Mouse (Mus musculus): ENCODE data around the gene Capzb. TPM values are rescaled to one million over a fixed set of nuclear protein-coding genes. Genes with fewer than 3 reads are reported as not detected.

Capzb gene
- total and polyA plus RNA-seq, 3 experiments: 86.4 to 388 (median 160) TPM

- dilution Hi-C loops (cut with MboI; ENCODE audit: extremely low pct_ligation_motif_present, extremely low pct_unique_long_range_greater_than_20kb, low sequenced_read_pairs) (no loop called here), in situ Hi-C loops (cut with MboI; ENCODE audit: low pct_ligation_motif_present, low pct_unique_long_range_greater_than_20kb, low sequenced_read_pairs) (no loop called here)
- Histone ChIP-seq H3K4me3 (replicated peaks in 1 of 3; ENCODE audit: low read depth in 2 of 3, low read length in 2 of 3, poor library complexity in 1 of 3) (no peak overlapping the region), H3K9me3 (replicated peaks; ENCODE audit: low read length) (no peaks in the 10 kb centered on the region), H3K27ac (ENCODE audit: insufficient read depth, low read depth) (no peak overlapping the region), H3K4me1 (ENCODE audit: control insufficient read depth in 1 of 2, insufficient read depth in 2 of 2) (peaks cover 27 to 62% of the 10 kb centered on the region in 2 experiments), H3K9ac (ENCODE audit: insufficient read depth, low read depth) (no peak overlapping the region), H3K36me3 (replicated peaks in 1 of 2; ENCODE audit: control insufficient read depth in 1 of 2, insufficient read depth in 1 of 2, low read length in 1 of 2) (peaks cover 12 to 89% of the 10 kb centered on the region in 2 experiments), H3K79me2 (replicated peaks; ENCODE audit: control insufficient read depth, extremely low read depth, insufficient read depth, poor library complexity, severe bottlenecking) (peaks cover 49% of the 10 kb centered on the region), H3K27me3 (replicated peaks) (no peaks in the 10 kb centered on the region), H3K4me2 (ENCODE audit: insufficient read depth, low read depth, poor library complexity, severe bottlenecking) (no peak overlapping the region)
- no peak for TF ChIP-seq ETS1 (conservative IDR thresholded peaks at IDR 0.05; ENCODE audit: low read depth, low read length)
- no peak for TF ChIP-seq USF1 (IDR thresholded peaks at IDR 0.05; ENCODE audit: low read depth, low read length)
- no peak for TF ChIP-seq POLR2AphosphoS2 (IDR thresholded peaks at IDR 0.05; ENCODE audit: low read depth, low read length)
- no peak for TF ChIP-seq MAZ (IDR thresholded peaks at IDR 0.05; ENCODE audit: low read depth, low read length)
- no peak for TF ChIP-seq HCFC1 (IDR thresholded peaks at IDR 0.05; ENCODE audit: low read depth, low read length)
- TF ChIP-seq POLR2A (IDR thresholded peaks at IDR 0.05; ENCODE audit: low read depth, low read length): no peak
- no peak for TF ChIP-seq JUN (IDR thresholded peaks at IDR 0.05; ENCODE audit: insufficient read depth, low read depth, low read length)
- TF ChIP-seq SMC3 (IDR thresholded peaks at IDR 0.05; ENCODE audit: low read depth, low read length): no peak
- TF ChIP-seq USF2 (conservative IDR thresholded peaks at IDR 0.05; ENCODE audit: low read depth, low read length): no peak
- TF ChIP-seq E2F4 (IDR thresholded peaks at IDR 0.05; ENCODE audit: insufficient replicate concordance, low read depth, low read length): no peak
- no peak for TF ChIP-seq MAX (IDR thresholded peaks at IDR 0.05; ENCODE audit: low read length)
- no peak for TF ChIP-seq MEF2A (IDR thresholded peaks at IDR 0.05; ENCODE audit: borderline replicate concordance, low read depth, low read length)
- no peak for TF ChIP-seq KAT2A (IDR thresholded peaks at IDR 0.05; ENCODE audit: insufficient replicate concordance, low read length)
- DNase-seq (ENCODE audit: extremely low read depth): no peak
These were observed 23.9 kb downstream of the Capzb start for GRCm38 (mm10) chr4:139216566-139216965.

DNA sequence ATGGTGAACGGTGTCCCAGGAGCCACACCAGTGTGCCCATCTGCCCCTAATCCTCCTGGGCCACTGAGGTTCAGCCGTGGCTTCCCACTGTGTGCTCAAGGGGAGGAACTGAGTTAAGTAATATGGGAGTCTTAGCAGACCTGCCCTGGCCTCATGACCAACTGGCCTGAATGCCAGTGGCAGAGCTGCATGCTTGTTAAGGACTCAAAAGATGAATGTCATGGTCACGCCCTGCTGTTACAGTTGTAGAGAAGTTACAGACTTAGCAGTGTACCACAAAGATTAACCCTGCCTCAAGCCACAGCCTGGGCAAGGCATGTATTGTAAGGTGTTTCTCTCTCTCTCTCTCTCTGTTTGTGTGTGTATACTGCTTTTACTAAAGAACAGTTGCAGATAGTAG is 25.8 kb downstream of the Capzb start:
- in situ Hi-C loops (cut with MboI; ENCODE audit: low pct_ligation_motif_present, low pct_unique_long_range_greater_than_20kb, low sequenced_read_pairs): no loop called here
- no peak for TF ChIP-seq POLR2AphosphoS2 (IDR thresholded peaks at IDR 0.05; ENCODE audit: low read depth, low read length)
- TF ChIP-seq PAX5 (IDR thresholded peaks at IDR 0.05; ENCODE audit: low read length): no peak
- TF ChIP-seq NELFE (IDR thresholded peaks at IDR 0.05; ENCODE audit: low read depth, low read length): no peak
- no peak for TF ChIP-seq ZC3H11A (IDR thresholded peaks at IDR 0.05; ENCODE audit: low read depth, low read length)
- no peak for TF ChIP-seq MAZ (IDR thresholded peaks at IDR 0.05; ENCODE audit: low read depth, low read length)
- TF ChIP-seq ZKSCAN1 (IDR thresholded peaks at IDR 0.05; ENCODE audit: borderline replicate concordance, low read depth, low read length): no peak
- TF ChIP-seq RCOR1 (conservative IDR thresholded peaks at IDR 0.05; ENCODE audit: low read depth, low read length): no peak
- TF ChIP-seq ZMIZ1 (IDR thresholded peaks at IDR 0.05; ENCODE audit: low read depth, low read length): no peak
- no peak for TF ChIP-seq GABPA (IDR thresholded peaks at IDR 0.05; ENCODE audit: insufficient replicate concordance, low read depth, low read length)
- no peak for TF ChIP-seq NRF1 (IDR thresholded peaks at IDR 0.05; ENCODE audit: low read depth, low read length)
- no peak for TF ChIP-seq HCFC1 (IDR thresholded peaks at IDR 0.05; ENCODE audit: low read depth, low read length)
- TF ChIP-seq MXI1 (IDR thresholded peaks at IDR 0.05; ENCODE audit: low read depth, low read length): no peak
- TF ChIP-seq ZNF384 (IDR thresholded peaks at IDR 0.05; ENCODE audit: low read depth, low read length): no peak
- TF ChIP-seq KAT2A (IDR thresholded peaks at IDR 0.05; ENCODE audit: insufficient replicate concordance, low read length): no peak
- TF ChIP-seq SIN3A (IDR thresholded peaks at IDR 0.05; ENCODE audit: low read length): no peak
- Histone ChIP-seq H3K4me1 (ENCODE audit: control insufficient read depth in 1 of 2, insufficient read depth in 2 of 2) (peaks cover 12 to 43% of the 10 kb centered on the region in 2 experiments), H3K9me3 (replicated peaks; ENCODE audit: low read length) (no peaks in the 10 kb centered on the region), H3K27ac (ENCODE audit: insufficient read depth, low read depth) (no peak overlapping the region), H3K9ac (ENCODE audit: insufficient read depth, low read depth) (no peak overlapping the region), H3K36me3 (replicated peaks in 1 of 2; ENCODE audit: control insufficient read depth in 1 of 2, insufficient read depth in 1 of 2, low read length in 1 of 2) (peaks cover 14 to 93% of the 10 kb centered on the region in 2 experiments), H3K4me3 (replicated peaks in 1 of 3; ENCODE audit: low read depth in 2 of 3, low read length in 2 of 3, poor library complexity in 1 of 3) (no peak overlapping the region), H3K27me3 (replicated peaks) (no peaks in the 10 kb centered on the region), H3K4me2 (ENCODE audit: insufficient read depth, low read depth, poor library complexity, severe bottlenecking) (no peak overlapping the region), H3K79me2 (replicated peaks; ENCODE audit: control insufficient read depth, extremely low read depth, insufficient read depth, poor library complexity, severe bottlenecking) (peaks cover 54% of the 10 kb centered on the region)
- DNase-seq (ENCODE audit: extremely low read depth): no peak
- dilution Hi-C loops (cut with MboI; ENCODE audit: extremely low pct_ligation_motif_present, extremely low pct_unique_long_range_greater_than_20kb, low sequenced_read_pairs): no loop called here
